Mouse (Mus musculus) lung, embryonic 15.5 days (tissue): Measurements from ENCODE around the gene Cdk2ap2. TPM values are rescaled to one million over a fixed set of nuclear protein-coding genes. Genes with fewer than 3 reads are reported as not detected.
"Not testable (repeated sequence)": the region's sequence is repeated elsewhere in the genome, so short reads cannot be mapped to it uniquely, and the experiment has no call there.

Source experiments
- ATAC-seq: fragments of 200-750 bp; cut with Nextera tagmentation; 2 replicates; pipeline ENCODE4 v1.8.0; 2017; ENCODE audit warnings: moderate number of reproducible peaks, borderline replicate concordance; ENCODE audit not compliant: low FRiP score, low TSS enrichment; ENCODE audit errors: extremely low read depth
- H3K27ac ChIP-seq: fragments of 300-500 bp; sonication (generic); 2 replicates; pipeline ENCODE4 v1.5.1; 2015; ENCODE audit warnings: moderate library complexity, mild to moderate bottlenecking, inconsistent platforms
- H3K27me3 ChIP-seq: fragments of 300-500 bp; sonication (generic); 2 replicates; pipeline ENCODE4 v1.6.1; 2015; ENCODE audit warnings: inconsistent platforms
- H3K36me3 ChIP-seq: fragments of 300-500 bp; sonication (generic); 2 replicates; pipeline ENCODE4 v1.6.1; 2015; ENCODE audit warnings: inconsistent platforms
- H3K4me1 ChIP-seq: fragments of 300-500 bp; sonication (generic); 2 replicates; pipeline ENCODE4 v1.6.1; 2015; ENCODE audit warnings: inconsistent platforms
- H3K4me2 ChIP-seq: fragments of 300-500 bp; sonication (generic); 2 replicates; pipeline ENCODE4 v1.6.1; 2015; ENCODE audit warnings: inconsistent platforms, mild to moderate bottlenecking, moderate library complexity
- H3K4me3 ChIP-seq: fragments of 300-500 bp; sonication (generic); 2 replicates; pipeline ENCODE4 v1.5.1; 2015; ENCODE audit warnings: mild to moderate bottlenecking, inconsistent platforms
- H3K9ac ChIP-seq: fragments of 300-500 bp; sonication (generic); 2 replicates; pipeline ENCODE4 v1.6.1; 2015; ENCODE audit warnings: inconsistent platforms
- H3K9me3 ChIP-seq: fragments of 300-500 bp; sonication (generic); 2 replicates; pipeline ENCODE4 v1.6.1; 2016; ENCODE audit warnings: inconsistent platforms
- WGBS: fragments of 180-500 bp; shearing (Covaris S2); methylation state at CpG from one replicate; pipeline ENCODE4 v1.1.7; 2015; 5-methylcytosine and 5-hydroxymethylcytosine counted together
- polyA plus RNA-seq: library from polyadenylated mRNA; unstranded; fragments of >200 nt; fragmentation: Nextera tagmentation; extraction: Ambion mirVana; gene quantifications from 2 replicates; pipeline ENCODE4 v1.2.1, GENCODE M21; 2015

Gene Cdk2ap2
- polyA plus RNA-seq, result 100 and 103 TPM in 2 replicates

GRCm38 (mm10) chr19:4096642-4097440 lies at the start of gene Cdk2ap2:
Cdk2ap2 (plus strand) TSS chr19:4097182.
- peak within 1 kb of the TSS; percentile 56 for H3K9ac ChIP-seq
- peak within 1 kb of the TSS; percentile 91 for H3K27ac ChIP-seq
- H3K27me3 ChIP-seq, result peaks cover 24% of the 10 kb centered on the region
- peak within 1 kb of the TSS; percentile 73 for H3K4me2 ChIP-seq
- peak within 1 kb of the TSS; percentile 53 for H3K4me3 ChIP-seq
- H3K36me3 ChIP-seq, result no peaks in the 10 kb centered on the region
- under 1% methylated on average over 64 of the region's 65 CpGs for WGBS
- no peaks in the 10 kb centered on the region for H3K9me3 ChIP-seq
- peak; percentile 91 for ATAC-seq
- H3K4me1 ChIP-seq, result peaks cover 40% of the 10 kb centered on the region

GRCm38 (mm10) chr19:4047859-4048258 lies 49.1 kb upstream of the Cdk2ap2 start:
- Histone ChIP-seq H3K9ac (no peak overlapping the region), H3K4me2 (no peak overlapping the region), H3K9me3 (no peaks in the 10 kb centered on the region), H3K4me3 (no peak overlapping the region), H3K27me3 (no peaks in the 10 kb centered on the region), H3K4me1 (peaks cover 10% of the 10 kb centered on the region), H3K27ac (no peak overlapping the region), H3K36me3 (no peaks in the 10 kb centered on the region)
- ATAC-seq, result no peak
- WGBS, result 13% methylated on average over 4 of the region's 4 CpGs

GRCm38 (mm10) chr19:4049069-4049468 lies 47.9 kb upstream of the Cdk2ap2 start:
- not testable (repeated sequence) for H3K27me3 ChIP-seq, H3K9me3 ChIP-seq, H3K4me1 ChIP-seq, H3K4me2 ChIP-seq, H3K4me3 ChIP-seq, H3K27ac ChIP-seq, H3K9ac ChIP-seq, ATAC-seq, H3K36me3 ChIP-seq
- WGBS, result 73% methylated on average over 5 of the region's 5 CpGs

- no peak overlapping the region for H3K27ac ChIP-seq
These were observed 46.0 kb upstream of the Cdk2ap2 start for GRCm38 (mm10) chr19:4051016-4051415.

GRCm38 (mm10) chr19:4051741-4052515 lies 45.1 kb upstream of the Cdk2ap2 start:
- no peak for ATAC-seq
- no peak overlapping the region for H3K4me2 ChIP-seq
- no peak overlapping the region for H3K4me3 ChIP-seq
- no peaks in the 10 kb centered on the region; the same call in 1 of the 2 replicates for H3K27me3 ChIP-seq
- no peak overlapping the region for H3K9ac ChIP-seq
- WGBS, result 52% methylated on average over 10 of the region's 10 CpGs
- H3K9me3 ChIP-seq, result no peaks in the 10 kb centered on the region
- H3K4me1 ChIP-seq, result no peaks in the 10 kb centered on the region
- no peaks in the 10 kb centered on the region for H3K36me3 ChIP-seq
- no peak overlapping the region for H3K27ac ChIP-seq

More at GRCm38 (mm10) chr19:4051016-4051415, 46.0 kb upstream of the Cdk2ap2 start:
- no peak overlapping the region for H3K4me2 ChIP-seq
- no peak overlapping the region for H3K9ac ChIP-seq
- H3K36me3 ChIP-seq, result no peaks in the 10 kb centered on the region
- H3K9me3 ChIP-seq, result no peaks in the 10 kb centered on the region
- no peak overlapping the region for H3K4me3 ChIP-seq
- H3K27me3 ChIP-seq, result no peaks in the 10 kb centered on the region; the same call in 1 of the 2 replicates
- no peak for ATAC-seq
- 92% methylated on average over 5 of the region's 5 CpGs for WGBS
- peaks cover 4% of the 10 kb centered on the region for H3K4me1 ChIP-seq

- WGBS, result 70% methylated on average over 5 of the region's 5 CpGs
- H3K9me3 ChIP-seq, result no peaks in the 10 kb centered on the region
- no peak overlapping the region for H3K4me2 ChIP-seq
- ATAC-seq, result no peak
- H3K27me3 ChIP-seq, result peaks cover 2% of the 10 kb centered on the region; the same call in 1 of the 2 replicates
- no peaks in the 10 kb centered on the region for H3K4me1 ChIP-seq
- no peaks in the 10 kb centered on the region for H3K36me3 ChIP-seq
- H3K9ac ChIP-seq, result no peak overlapping the region
- H3K4me3 ChIP-seq, result no peak overlapping the region
- no peak overlapping the region for H3K27ac ChIP-seq
These were observed 44.4 kb upstream of the Cdk2ap2 start for GRCm38 (mm10) chr19:4052516-4053030.

- Histone ChIP-seq H3K27ac (no peak overlapping the region), H3K4me1 (no peaks in the 10 kb centered on the region), H3K4me3 (no peak overlapping the region), H3K36me3 (no peaks in the 10 kb centered on the region), H3K4me2 (no peak overlapping the region), H3K9ac (no peak overlapping the region), H3K9me3 (no peaks in the 10 kb centered on the region), H3K27me3 (peaks cover 4% of the 10 kb centered on the region; the same call in 1 of the 2 replicates)
- WGBS, result 88% methylated on average over 5 of the region's 5 CpGs
- ATAC-seq, result no peak
These were observed 42.4 kb upstream of the Cdk2ap2 start for GRCm38 (mm10) chr19:4054613-4055012.

- Histone ChIP-seq H3K4me1 (no peaks in the 10 kb centered on the region), H3K27me3 (peaks cover 4% of the 10 kb centered on the region; the same call in 1 of the 2 replicates), H3K36me3 (no peaks in the 10 kb centered on the region), H3K4me2 (no peak overlapping the region), H3K4me3 (no peak overlapping the region), H3K27ac (no peak overlapping the region), H3K9ac (no peak overlapping the region), H3K9me3 (no peaks in the 10 kb centered on the region)
- 61% methylated on average over 8 of the region's 8 CpGs for WGBS
- ATAC-seq, result no peak
These were observed 41.6 kb upstream of the Cdk2ap2 start for GRCm38 (mm10) chr19:4055216-4055946.

- no peaks in the 10 kb centered on the region for H3K36me3 ChIP-seq
- H3K27ac ChIP-seq, result no peak overlapping the region
- WGBS, result 42% methylated on average over 15 of the region's 15 CpGs
- H3K9me3 ChIP-seq, result no peaks in the 10 kb centered on the region
- H3K4me3 ChIP-seq, result no peak overlapping the region
- no peak overlapping the region for H3K9ac ChIP-seq
- H3K4me2 ChIP-seq, result no peak overlapping the region
- no peak for ATAC-seq
- H3K27me3 ChIP-seq, result peaks cover 4% of the 10 kb centered on the region; the same call in 1 of the 2 replicates
- no peaks in the 10 kb centered on the region for H3K4me1 ChIP-seq
These were observed 40.9 kb upstream of the Cdk2ap2 start for GRCm38 (mm10) chr19:4055947-4056693.

GRCm38 (mm10) chr19:4056727-4057126 lies 40.3 kb upstream of the Cdk2ap2 start:
- Histone ChIP-seq H3K27ac (no peak overlapping the region), H3K4me1 (no peaks in the 10 kb centered on the region), H3K36me3 (no peaks in the 10 kb centered on the region), H3K4me2 (no peak overlapping the region), H3K4me3 (no peak overlapping the region), H3K9ac (no peak overlapping the region), H3K27me3 (peaks cover 4% of the 10 kb centered on the region; the same call in 1 of the 2 replicates), H3K9me3 (no peaks in the 10 kb centered on the region)
- ATAC-seq, result no peak
- WGBS, result 44% methylated on average over 4 of the region's 4 CpGs

- Histone ChIP-seq H3K27ac (no peak overlapping the region), H3K9ac (no peak overlapping the region), H3K4me2 (no peak overlapping the region), H3K4me3 (no peak overlapping the region), H3K4me1 (no peaks in the 10 kb centered on the region), H3K36me3 (no peaks in the 10 kb centered on the region), H3K27me3 (peaks cover 4% of the 10 kb centered on the region; the same call in 1 of the 2 replicates), H3K9me3 (no peaks in the 10 kb centered on the region)
- WGBS, result 80% methylated on average over 13 of the region's 13 CpGs
- ATAC-seq, result no peak
These were observed 39.6 kb upstream of the Cdk2ap2 start for GRCm38 (mm10) chr19:4057389-4057788.
